Mouse (Mus musculus): ENCODE measurements at regions not wholly inside any gene's neighbourhood (a gene's known extent, or its start where the extent isn't known, plus 50 kb on each side); places are given as distances from the start of the nearest gene placed in this dataset.

- no peak for TF ChIP-seq POLR2A (IDR thresholded peaks at IDR 0.05; ENCODE audit: insufficient read length, low read depth)
- no peak for TF ChIP-seq SRF (IDR thresholded peaks at IDR 0.05; ENCODE audit: control insufficient read depth, insufficient read length, low read depth)
- TF ChIP-seq TCF3 (IDR thresholded peaks at IDR 0.05; ENCODE audit: insufficient read length, low read depth) = no peak
- TF ChIP-seq MAX (IDR thresholded peaks at IDR 0.05; ENCODE audit: low read depth) = no peak
- no peak for TF ChIP-seq REST (IDR thresholded peaks at IDR 0.05; ENCODE audit: insufficient read depth, insufficient read length)
- no peak for TF ChIP-seq E2F4 (IDR thresholded peaks at IDR 0.05; ENCODE audit: insufficient read depth)
- no peak for TF ChIP-seq MYOD1 (IDR thresholded peaks at IDR 0.05; ENCODE audit: control insufficient read depth in 1 of 3, insufficient read length in 2 of 3, low read depth in 2 of 3)
- TF ChIP-seq POLR2AphosphoS2 (IDR thresholded peaks at IDR 0.05; ENCODE audit: insufficient read length, low read depth) = no peak
- no peak for TF ChIP-seq USF1 (IDR thresholded peaks at IDR 0.05; ENCODE audit: low read depth)
Observed at GRCm38 (mm10) chr14:110527306-110527705, 227.6 kb downstream of the Slitrk6 start.

Measured in myocyte (in vitro differentiated cells).